In genomic region chr19:41258707-41259106, GRCm38 (mm10) we compare ENCODE assay signal across 8 mouse cellular contexts. TPM values are rescaled to one million over a fixed set of nuclear protein-coding genes. Genes with fewer than 3 reads are reported as not detected.
DNase-seq lines count a peak whose midpoint lies in the region; ATAC-seq and TF ChIP-seq lines count a peak whose summit lies in the region.

No protein-coding gene starts in this region.

- H3K9me3 ChIP-seq in kidney, embryonic 14.5 days (ENCODE audit: control insufficient read depth, low read length), result no peaks in the 10 kb centered on the region
- no peaks in the 10 kb centered on the region for H3K9me3 ChIP-seq in embryonic facial prominence, embryonic 11.5 days (replicated peaks; ENCODE audit: control insufficient read depth, low read length)
- no peaks in the 10 kb centered on the region for H3K9me3 ChIP-seq in lung, embryonic 14.5 days (ENCODE audit: low read depth, low read length)

- H3K9ac ChIP-seq in kidney, embryonic 14.5 days (ENCODE audit: low read depth, low read length), result no peak overlapping the region
- H3K9ac ChIP-seq in embryonic facial prominence, embryonic 11.5 days (replicated peaks; ENCODE audit: low read length), result no peak overlapping the region
- no peak overlapping the region for H3K9ac ChIP-seq in lung, embryonic 14.5 days

- TF ChIP-seq CTCF in lung, embryonic 14.5 days (IDR thresholded peaks at IDR 0.05; ENCODE audit: low read depth), result peak; percentile 56
- no peak for TF ChIP-seq CTCF in thymus, adult 2 months (IDR thresholded peaks at IDR 0.05; ENCODE audit: borderline replicate concordance, control insufficient read depth, extremely low read depth, insufficient read depth, low read length, poor library complexity)

- no peaks in the 10 kb centered on the region for H3K27me3 ChIP-seq in kidney, embryonic 14.5 days (ENCODE audit: control insufficient read depth, insufficient read depth, low read length)
- H3K27me3 ChIP-seq in embryonic facial prominence, embryonic 11.5 days (ENCODE audit: control insufficient read depth, insufficient read depth, low read length), result no peaks in the 10 kb centered on the region
- H3K27me3 ChIP-seq in lung, embryonic 14.5 days (ENCODE audit: insufficient read depth, low read length), result no peaks in the 10 kb centered on the region
- no peaks in the 10 kb centered on the region for H3K27me3 ChIP-seq in thymus, adult 2 months (ENCODE audit: control insufficient read depth, insufficient read depth, low read length)

- TF ChIP-seq POLR2A in thymus, adult 2 months (IDR thresholded peaks at IDR 0.05; ENCODE audit: control insufficient read depth, extremely low read depth, insufficient read depth, low read length, poor library complexity), result no peak

- no peak overlapping the region for H3K4me3 ChIP-seq in kidney, embryonic 14.5 days (ENCODE audit: low read length)
- H3K4me3 ChIP-seq in embryonic facial prominence, embryonic 11.5 days (ENCODE audit: low read depth, low read length), result no peak overlapping the region
- H3K4me3 ChIP-seq in lung, embryonic 14.5 days (ENCODE audit: low read depth, low read length), result no peak overlapping the region
- H3K4me3 ChIP-seq in thymus, adult 2 months (ENCODE audit: control insufficient read depth, insufficient read depth, low read length), result no peak overlapping the region

- intact Hi-C loops in left cerebral cortex, postnatal 25 days (cut with DNase I), result no loop called here

- H3K27ac ChIP-seq in kidney, embryonic 14.5 days (ENCODE audit: low read depth, low read length), result no peak overlapping the region
- H3K27ac ChIP-seq in embryonic facial prominence, embryonic 11.5 days (replicated peaks; ENCODE audit: low read depth, low read length), result no peak overlapping the region
- no peak overlapping the region for H3K27ac ChIP-seq in lung, embryonic 14.5 days (ENCODE audit: low read depth)
- no peak overlapping the region for H3K27ac ChIP-seq in thymus, adult 2 months (ENCODE audit: control insufficient read depth, insufficient read depth, low read length)

- no peak for ATAC-seq in kidney, embryonic 14.5 days (ENCODE audit: low FRiP score, low TSS enrichment)
- no peak for ATAC-seq in embryonic facial prominence, embryonic 11.5 days (replicated peaks; ENCODE audit: insufficient number of reproducible peaks, low FRiP score, low TSS enrichment, low read depth)
- ATAC-seq in lung, embryonic 14.5 days (ENCODE audit: insufficient read depth), result no peak

- DNase-seq in kidney, adult 18-20 months, result peak; percentile 48
- DNase-seq in CD8-positive naive resting alpha-beta T cell, adult 2 months (ENCODE audit: low read depth in 2 of 2, low spot score in 2 of 2), result peak; percentile 43 to 70
- DNase-seq in WW6 (ENCODE audit: low read depth, low spot score), result peak; percentile 20
- DNase-seq in embryonic facial prominence, embryonic 11.5 days (ENCODE audit: low spot score), result peak; percentile 64
- peak; percentile 72 for DNase-seq in lung, embryonic 14.5 days
- DNase-seq in thymus, adult 2 months, result peak; percentile 73
- DNase-seq in left cerebral cortex, postnatal 25 days (ENCODE audit: low spot score in 2 of 2), result no peak

- no peak overlapping the region for H3K4me2 ChIP-seq in kidney, embryonic 14.5 days (replicated peaks; ENCODE audit: low read depth, low read length)
- H3K4me2 ChIP-seq in embryonic facial prominence, embryonic 11.5 days (ENCODE audit: low read depth, low read length), result no peak overlapping the region
- H3K4me2 ChIP-seq in lung, embryonic 14.5 days, result no peak overlapping the region

- WGBS in kidney, embryonic 14.5 days, result 52% methylated on average over 2 of the region's 2 CpGs
- WGBS in embryonic facial prominence, embryonic 11.5 days, result 41% methylated on average over 2 of the region's 2 CpGs
- WGBS in lung, embryonic 14.5 days, result 30% methylated on average over 2 of the region's 2 CpGs
- 24% methylated on average over 2 of the region's 2 CpGs for WGBS in thymus, adult 2 months

- H3K4me1 ChIP-seq in kidney, embryonic 14.5 days (ENCODE audit: control insufficient read depth, insufficient read depth, low read length), result peaks cover 10% of the 10 kb centered on the region; the same call in 1 of the 2 replicates
- H3K4me1 ChIP-seq in embryonic facial prominence, embryonic 11.5 days (ENCODE audit: control insufficient read depth, insufficient read depth, low read length), result no peaks in the 10 kb centered on the region
- H3K4me1 ChIP-seq in lung, embryonic 14.5 days (ENCODE audit: insufficient read depth), result peaks cover 10% of the 10 kb centered on the region; the same call in 1 of the 2 replicates
- peaks cover 11% of the 10 kb centered on the region for H3K4me1 ChIP-seq in thymus, adult 2 months (replicated peaks; ENCODE audit: control insufficient read depth, insufficient read depth, low read length)

- H3K36me3 ChIP-seq in kidney, embryonic 14.5 days (ENCODE audit: control insufficient read depth, insufficient read depth, low read length), result peaks cover 10% of the 10 kb centered on the region; the same call in 1 of the 2 replicates
- no peaks in the 10 kb centered on the region for H3K36me3 ChIP-seq in embryonic facial prominence, embryonic 11.5 days (replicated peaks; ENCODE audit: control insufficient read depth, insufficient read depth, low read depth, low read length)
- peaks cover 16% of the 10 kb centered on the region; the same call in 1 of the 2 replicates for H3K36me3 ChIP-seq in lung, embryonic 14.5 days (ENCODE audit: insufficient read depth)
- peaks cover 8% of the 10 kb centered on the region for H3K36me3 ChIP-seq in thymus, adult 2 months (ENCODE audit: control insufficient read depth, insufficient read depth, low read length)

RNA-seq across cellular contexts. Expression of gene Tm9sf3, which starts 5.1 kb away (rescaled TPM):
- polyA plus RNA-seq in kidney, embryonic 14.5 days (2014; fragmentation: Nextera tagmentation; extraction: Ambion mirVana), result 86.0 and 149 TPM in 2 replicates
- polyA plus RNA-seq in embryonic facial prominence, embryonic 11.5 days (2014; fragmentation: Nextera tagmentation; extraction: Ambion mirVana), result 171 and 174 TPM in 2 replicates
- polyA plus RNA-seq in lung, embryonic 14.5 days (2014; fragmentation: Nextera tagmentation; extraction: Ambion mirVana), result 172 and 176 TPM in 2 replicates
- 56.9 and 59.7 TPM in 2 replicates for polyA plus RNA-seq in thymus, adult 2 months (2012; rRNA removed)
- 100 to 1,000 TPM; 135 to 144 TPM for total RNA-seq in left cerebral cortex, postnatal 25 days (2021)

RNA-seq across cellular contexts. Expression of gene Tll2, which starts 52.1 kb away (rescaled TPM):
- polyA plus RNA-seq in kidney, embryonic 14.5 days (2014; fragmentation: Nextera tagmentation; extraction: Ambion mirVana), result not detected in 2 replicates
- 0.06 and 0.31 TPM in 2 replicates for polyA plus RNA-seq in embryonic facial prominence, embryonic 11.5 days (2014; fragmentation: Nextera tagmentation; extraction: Ambion mirVana)
- polyA plus RNA-seq in lung, embryonic 14.5 days (2014; fragmentation: Nextera tagmentation; extraction: Ambion mirVana), result 0.05 TPM in 2 replicates
- polyA plus RNA-seq in thymus, adult 2 months (2012; rRNA removed), result 0.05 and 0.09 TPM in 2 replicates
- 1 to 10 TPM; 1.0 to 1.6 TPM for total RNA-seq in left cerebral cortex, postnatal 25 days (2021)

Comparison
In these comparisons a context has a peak if more than half of its experiments do, and no peak if none do; other contexts are left out.
1. DNase-seq: peak in kidney, adult 18-20 months (single experiment), CD8-positive naive resting alpha-beta T cell, adult 2 months (2 of 2), WW6 (single experiment), embryonic facial prominence, embryonic 11.5 days (single experiment), lung, embryonic 14.5 days (single experiment) and thymus, adult 2 months (single experiment); none in left cerebral cortex, postnatal 25 days (0 of 2).